Mouse (Mus musculus) lung, embryonic 14.5 days (tissue): ENCODE measurements around the gene Mfsd11. TPM values are rescaled to one million over a fixed set of nuclear protein-coding genes. Genes with fewer than 3 reads are reported as not detected.

Source experiments
- ATAC-seq: fragments of 200-750 bp; cut with Nextera tagmentation; 2 replicates; pipeline ENCODE4 v1.8.0; 2017; ENCODE audit warnings: mild to moderate bottlenecking, moderate TSS enrichment, moderate library complexity; ENCODE audit not compliant: insufficient read depth
- DNase-seq: peaks from one replicate; pipeline ENCODE4 v3.0.0-alpha.2; 2015
- H3K27ac ChIP-seq: fragments of 300-500 bp; sonication (generic); 2 replicates; pipeline ENCODE4 v1.5.1; 2014; ENCODE audit warnings: low read depth, mild to moderate bottlenecking, moderate library complexity
- H3K27me3 ChIP-seq: fragments of 300-500 bp; sonication (generic); 2 replicates; pipeline ENCODE4 v1.6.1; 2014; ENCODE audit warnings: low read length, control low read depth; ENCODE audit not compliant: insufficient read depth
- H3K36me3 ChIP-seq: fragments of 300-500 bp; sonication (generic); 2 replicates; pipeline ENCODE4 v1.6.1; 2014; ENCODE audit warnings: control low read depth; ENCODE audit not compliant: insufficient read depth
- H3K4me1 ChIP-seq: fragments of 300-500 bp; sonication (generic); 2 replicates; pipeline ENCODE4 v1.6.1; 2014; ENCODE audit warnings: antibody characterized with exemption, control low read depth; ENCODE audit not compliant: insufficient read depth
- H3K4me2 ChIP-seq: fragments of 300-500 bp; sonication (generic); 2 replicates; pipeline ENCODE4 v1.6.1; 2014; ENCODE audit warnings: mild to moderate bottlenecking
- H3K4me3 ChIP-seq: fragments of 300-500 bp; sonication (generic); 2 replicates; pipeline ENCODE4 v1.5.1; 2014; ENCODE audit warnings: low read depth, low read length
- H3K9ac ChIP-seq: fragments of 300-500 bp; sonication (generic); 2 replicates; pipeline ENCODE4 v1.6.1; 2014
- H3K9me3 ChIP-seq: fragments of 300-500 bp; sonication (generic); 2 replicates; pipeline ENCODE4 v1.6.1; 2016; ENCODE audit warnings: low read depth, low read length, control low read depth
- CTCF ChIP-seq: IDR thresholded peaks from 2 replicates; pipeline ENCODE4 v1.5.1; 2016; ENCODE audit warnings: antibody characterized with exemption, low read depth
- WGBS: fragments of 180-500 bp; shearing (Covaris S2); extraction: QIAGEN DNeasy Blood & Tissue Kit; methylation state at CpG from one replicate; pipeline ENCODE4 v1.1.7; 2014; 5-methylcytosine and 5-hydroxymethylcytosine counted together
- polyA plus RNA-seq: library from polyadenylated mRNA; unstranded; fragments of >200 nt; fragmentation: Nextera tagmentation; extraction: Ambion mirVana; gene quantifications from 2 replicates; pipeline ENCODE4 v1.2.1, GENCODE M21; 2014

The Mfsd11 gene
- 31.8 and 36.7 TPM in 2 replicates for polyA plus RNA-seq

DNA sequence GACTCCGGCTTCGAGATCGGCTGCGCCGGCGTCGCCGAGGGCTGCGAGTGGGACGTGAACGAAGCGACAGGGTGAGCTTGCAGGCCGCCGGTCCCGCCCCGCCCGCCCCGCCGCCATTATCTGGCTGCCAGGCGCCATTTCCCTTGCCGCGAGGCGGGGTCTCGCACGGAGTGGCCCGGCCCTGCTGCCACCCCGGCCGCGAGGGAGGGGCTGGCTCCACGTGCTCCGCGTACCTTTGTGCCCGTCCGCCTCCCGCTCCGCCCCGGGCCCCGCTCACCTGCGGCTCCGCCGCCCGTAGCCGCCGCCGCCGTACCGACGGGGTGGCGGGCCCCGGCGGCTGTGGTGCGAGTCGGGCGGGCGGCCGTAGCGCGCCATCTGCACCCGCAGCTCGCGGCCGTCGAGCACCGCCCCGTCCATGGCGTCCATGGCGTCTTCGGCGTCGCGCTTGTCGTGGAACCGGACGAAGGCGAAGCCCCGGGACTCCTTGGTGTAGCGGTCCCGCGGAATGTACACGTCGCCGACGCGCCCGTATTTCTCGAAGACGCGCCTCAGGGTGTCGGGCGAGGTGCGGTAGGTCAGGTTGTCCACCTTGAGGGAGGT is at the start of gene Mfsd11:
Mfsd11 (plus strand) TSS at position 150 of the 600 bp plus-strand sequence.
- H3K27me3 ChIP-seq, result no peaks in the 10 kb centered on the region
- H3K4me3 ChIP-seq, result peak within 1 kb of the TSS; percentile 81
- no peak for TF ChIP-seq CTCF
- peaks cover 45% of the 10 kb centered on the region for H3K36me3 ChIP-seq
- no peaks in the 10 kb centered on the region for H3K4me1 ChIP-seq
- H3K9me3 ChIP-seq, result no peaks in the 10 kb centered on the region
- peak; percentile 84 for DNase-seq
- peak within 1 kb of the TSS; percentile 92 for H3K4me2 ChIP-seq
- under 1% methylated on average over 78 of the region's 91 CpGs for WGBS
- peak within 1 kb of the TSS; percentile 93 for H3K9ac ChIP-seq
- peak; percentile 61 for ATAC-seq
- H3K27ac ChIP-seq, result peak within 1 kb of the TSS; percentile 99

DNA sequence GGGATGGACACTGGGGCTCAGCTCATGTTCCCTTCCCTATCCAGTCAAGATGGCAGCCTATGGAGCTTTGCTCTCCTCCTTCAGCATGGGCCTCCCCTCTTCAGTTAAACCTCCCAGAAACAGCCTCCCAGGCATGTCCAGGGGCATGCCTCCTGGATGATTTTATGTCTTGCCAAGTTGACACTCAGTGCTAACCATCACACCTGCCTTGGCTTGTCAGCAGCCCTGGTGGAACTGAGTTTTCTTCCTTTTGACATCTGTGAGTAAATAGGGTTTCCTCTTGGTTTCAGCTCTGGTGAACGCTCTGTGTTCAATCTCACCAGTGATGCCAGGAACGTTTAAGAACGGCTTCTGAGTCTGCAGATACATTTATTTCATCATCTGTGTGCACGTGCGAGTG is 49.5 kb upstream of the Mfsd11 start:
- ATAC-seq (no peak), DNase-seq (no peak)
- WGBS, result 80% methylated on average over 5 of the region's 5 CpGs

DNA sequence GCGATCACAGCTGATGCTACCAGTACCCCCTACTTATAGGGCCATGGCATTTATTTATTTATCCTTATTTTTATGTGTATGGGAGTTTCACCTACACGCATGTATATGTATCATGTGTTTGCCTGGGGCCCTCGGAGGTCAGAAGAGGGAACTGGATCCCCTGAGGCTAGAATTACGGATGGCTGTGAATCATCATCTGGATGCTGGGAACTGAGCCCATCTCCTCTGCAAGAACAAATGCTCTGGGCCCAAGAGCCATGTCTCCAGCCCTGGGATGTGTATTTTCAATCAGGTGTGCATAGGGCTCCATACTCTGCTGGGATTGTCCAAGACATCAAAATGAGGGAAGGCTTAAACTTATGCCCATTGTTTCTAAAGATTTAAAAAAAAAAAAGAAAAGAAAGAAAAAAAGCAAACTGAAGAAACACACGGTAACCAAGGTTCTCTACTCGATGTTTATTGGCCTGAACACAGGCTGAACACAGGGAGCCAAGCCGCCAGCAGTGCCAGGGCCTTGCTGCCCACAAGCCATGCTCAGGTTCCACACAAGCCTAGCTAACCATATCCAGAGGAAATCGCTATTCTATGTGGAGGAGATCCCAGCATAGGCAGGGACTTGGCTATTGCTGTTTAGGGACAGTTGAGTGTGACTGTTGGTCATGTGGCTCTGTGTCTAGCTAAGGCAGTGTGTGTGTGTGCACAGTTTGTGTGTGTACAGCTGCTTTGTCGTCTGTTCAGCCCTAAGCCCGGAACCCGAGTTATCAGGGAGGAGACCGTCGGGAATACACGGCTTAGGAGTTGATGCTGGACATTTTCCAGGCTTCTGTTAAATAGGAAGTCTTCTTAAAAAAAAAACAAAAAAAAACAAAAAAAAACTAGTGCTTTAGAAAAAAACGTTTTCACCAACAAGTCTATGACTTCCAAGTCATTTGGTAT is 45.8 kb upstream of the Mfsd11 start:
- no peak for ATAC-seq
- 62% methylated on average over 15 of the region's 15 CpGs for WGBS
- Histone ChIP-seq H3K4me2 (no peak overlapping the region), H3K27ac (no peak overlapping the region), H3K4me3 (no peak overlapping the region), H3K9me3 (no peaks in the 10 kb centered on the region), H3K4me1 (no peaks in the 10 kb centered on the region), H3K36me3 (0 out of 2 replicates have a peak, but pooled peaks cover 5% of the 10 kb centered on the region), H3K9ac (no peak overlapping the region), H3K27me3 (no peaks in the 10 kb centered on the region)
- no peak for TF ChIP-seq CTCF
- peak; percentile 57 for DNase-seq

More for the DNA sequence above, 49.5 kb upstream of the Mfsd11 start:
- H3K27ac ChIP-seq, result no peak overlapping the region
- no peak overlapping the region for H3K9ac ChIP-seq
- no peaks in the 10 kb centered on the region for H3K9me3 ChIP-seq
- no peak for TF ChIP-seq CTCF
- H3K27me3 ChIP-seq, result no peaks in the 10 kb centered on the region
- H3K4me2 ChIP-seq, result no peak overlapping the region
- H3K4me1 ChIP-seq, result 0 out of 2 replicates have a peak, but pooled peaks cover 4% of the 10 kb centered on the region
- no peaks in the 10 kb centered on the region for H3K36me3 ChIP-seq
- no peak overlapping the region for H3K4me3 ChIP-seq

DNA sequence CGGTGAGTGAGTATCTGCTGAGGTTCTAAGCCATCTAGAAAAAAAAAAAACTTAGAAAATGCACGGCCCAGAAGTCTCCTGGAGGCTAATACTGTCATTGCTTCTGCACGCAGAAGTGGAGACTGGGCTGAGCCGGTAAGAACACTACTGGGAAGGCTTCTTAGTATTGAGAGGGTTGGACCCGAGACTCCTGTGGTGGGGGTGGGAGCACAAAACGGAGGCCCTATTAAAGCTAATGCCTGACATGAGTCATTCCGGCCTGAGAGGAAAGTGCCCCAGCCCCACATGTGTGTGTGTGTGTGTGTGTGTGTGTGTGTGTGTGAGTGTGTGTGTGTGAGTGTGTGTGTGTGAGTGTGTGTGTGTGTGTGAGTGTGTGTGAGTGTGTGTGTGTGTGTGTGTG is 45.1 kb upstream of the Mfsd11 start:
- no peak for TF ChIP-seq CTCF
- no peak overlapping the region for H3K4me2 ChIP-seq
- no peak overlapping the region for H3K27ac ChIP-seq
- ATAC-seq, result no peak
- 0 out of 2 replicates have a peak, but pooled peaks cover 5% of the 10 kb centered on the region for H3K36me3 ChIP-seq
- no peak overlapping the region for H3K9ac ChIP-seq
- WGBS, result 52% methylated on average over 7 of the region's 7 CpGs
- H3K4me3 ChIP-seq, result no peak overlapping the region
- H3K27me3 ChIP-seq, result no peaks in the 10 kb centered on the region
- DNase-seq, result peak; percentile 26
- no peaks in the 10 kb centered on the region; the same call in 1 of the 2 replicates for H3K4me1 ChIP-seq
- H3K9me3 ChIP-seq, result no peaks in the 10 kb centered on the region

DNA sequence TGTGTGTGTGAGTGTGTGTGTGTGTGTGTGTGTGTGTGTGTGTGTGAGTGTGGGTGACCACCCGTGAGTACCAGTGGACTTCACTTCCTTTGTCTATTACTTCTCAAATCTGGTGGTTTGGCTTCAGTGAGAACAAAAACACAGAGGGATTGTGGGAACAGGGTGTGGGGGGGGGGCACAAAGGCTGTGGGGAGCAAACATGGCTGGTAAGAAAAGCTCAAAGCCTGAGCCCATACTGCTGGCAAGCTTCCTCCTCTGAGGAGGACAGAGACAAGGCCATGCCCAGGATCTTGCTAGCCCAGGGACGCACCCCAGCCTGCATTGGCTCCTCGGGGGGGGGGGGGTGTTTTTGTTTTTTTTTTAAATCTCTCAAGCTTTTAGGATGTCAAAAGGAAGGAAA is 44.7 kb upstream of the Mfsd11 start:
- Histone ChIP-seq H3K27ac (peak overlapping the region; percentile 79), H3K4me1 (peaks cover 3% of the 10 kb centered on the region), H3K9me3 (no peaks in the 10 kb centered on the region), H3K4me3 (no peak overlapping the region), H3K36me3 (0 out of 2 replicates have a peak, but pooled peaks cover 5% of the 10 kb centered on the region), H3K27me3 (no peaks in the 10 kb centered on the region), H3K9ac (no peak overlapping the region; the same call in 1 of the 2 replicates), H3K4me2 (no peak overlapping the region)
- ATAC-seq, result no peak
- DNase-seq, result no peak
- 55% methylated on average over 3 of the region's 3 CpGs for WGBS
- TF ChIP-seq CTCF, result no peak

DNA sequence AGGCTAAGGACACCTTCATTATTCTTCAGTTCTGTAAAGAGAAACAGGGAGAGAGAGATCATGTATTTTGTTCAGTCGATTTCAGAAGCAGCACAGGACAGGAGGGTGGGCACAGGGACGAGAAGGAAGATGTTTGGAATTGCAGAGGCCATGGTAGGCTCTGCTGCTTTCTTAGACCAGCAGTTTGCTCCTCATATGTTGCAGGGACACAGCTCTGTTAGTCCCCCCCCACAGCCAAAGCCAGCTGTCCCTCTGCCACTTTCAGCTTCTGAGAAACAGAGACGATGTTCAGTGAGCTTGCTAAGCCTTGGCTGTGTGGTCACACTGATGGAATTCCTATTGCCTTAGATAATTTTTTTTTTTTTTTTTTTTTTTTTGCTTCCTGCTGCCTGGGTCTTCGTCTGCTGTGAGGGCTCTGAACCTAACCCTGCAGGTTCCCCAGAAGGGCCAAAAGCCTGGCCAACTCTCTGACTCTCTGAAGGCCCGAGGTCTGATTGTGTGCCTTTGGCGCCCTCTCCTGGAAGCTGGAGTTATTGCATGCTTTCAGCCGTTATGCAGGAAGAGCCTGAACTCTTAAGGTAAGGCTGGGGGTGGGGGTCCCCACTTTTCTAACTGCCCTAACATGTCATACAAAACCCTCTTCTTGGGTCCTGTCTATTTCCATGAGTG is 44.2 kb upstream of the Mfsd11 start:
- 0 out of 2 replicates have a peak, but pooled peaks have one; percentile 8 for ATAC-seq

More for the DNA sequence above, 44.2 kb upstream of the Mfsd11 start:
- no peak overlapping the region; the same call in 1 of the 2 replicates for H3K9ac ChIP-seq
- peak; percentile 95 for DNase-seq
- H3K4me3 ChIP-seq, result no peak overlapping the region
- peak; percentile 95 for TF ChIP-seq CTCF
- no peaks in the 10 kb centered on the region for H3K9me3 ChIP-seq
- H3K4me2 ChIP-seq, result no peak overlapping the region
- WGBS, result 14% methylated on average over 7 of the region's 7 CpGs
- H3K27me3 ChIP-seq, result no peaks in the 10 kb centered on the region
- peaks cover 8% of the 10 kb centered on the region for H3K4me1 ChIP-seq
- H3K36me3 ChIP-seq, result 0 out of 2 replicates have a peak, but pooled peaks cover 5% of the 10 kb centered on the region
- H3K27ac ChIP-seq, result peak overlapping the region; percentile 79
